Mouse (Mus musculus) neural tube, embryonic 11.5 days (tissue): ENCODE measurements around the gene Ankle2. TPM values are rescaled to one million over a fixed set of nuclear protein-coding genes. Genes with fewer than 3 reads are reported as not detected.
A peak's percentile ranks its signal among the peaks of the same experiment; 100 is the strongest.

Experiments used
- ATAC-seq: fragments of 200-750 bp; cut with Nextera tagmentation; 2 replicates; pipeline ENCODE4 v1.8.0; 2017; ENCODE audit warnings: moderate number of reproducible peaks, mild to moderate bottlenecking, moderate TSS enrichment, moderate library complexity; ENCODE audit not compliant: insufficient read depth, low FRiP score, low TSS enrichment
- DNase-seq: peaks from one replicate; pipeline ENCODE4 v3.0.0-alpha.2; 2015; ENCODE audit warnings: low spot score
- H3K27ac ChIP-seq: fragments of 300-500 bp; sonication (generic); 2 replicates; pipeline ENCODE4 v1.5.1; 2014; ENCODE audit warnings: low read depth, mild to moderate bottlenecking, low read length
- H3K27me3 ChIP-seq: fragments of 300-500 bp; sonication (generic); 2 replicates; pipeline ENCODE4 v1.6.1; 2014; ENCODE audit warnings: mild to moderate bottlenecking, low read length, mixed read lengths; ENCODE audit not compliant: control insufficient read depth, insufficient read depth
- H3K36me3 ChIP-seq: fragments of 300-500 bp; sonication (generic); 2 replicates; pipeline ENCODE4 v1.6.1; 2014; ENCODE audit warnings: mild to moderate bottlenecking, low read length, moderate library complexity, mixed read lengths; ENCODE audit not compliant: control insufficient read depth, insufficient read depth
- H3K4me1 ChIP-seq: fragments of 300-500 bp; sonication (generic); 2 replicates; pipeline ENCODE4 v1.6.1; 2014; ENCODE audit warnings: low read length, mixed read lengths; ENCODE audit not compliant: control insufficient read depth, insufficient read depth
- H3K4me2 ChIP-seq: fragments of 300-500 bp; sonication (generic); 2 replicates; pipeline ENCODE4 v1.6.1; 2014; ENCODE audit warnings: low read depth, mild to moderate bottlenecking, moderate library complexity
- H3K4me3 ChIP-seq: fragments of 300-500 bp; sonication (generic); 2 replicates; pipeline ENCODE4 v1.5.1; 2014; ENCODE audit warnings: low read depth, low read length
- H3K9ac ChIP-seq: fragments of 300-500 bp; sonication (generic); 2 replicates; pipeline ENCODE4 v1.6.1; 2014; ENCODE audit warnings: mild to moderate bottlenecking, low read length
- H3K9me3 ChIP-seq: fragments of 300-500 bp; sonication (generic); 2 replicates; pipeline ENCODE4 v1.6.1; 2016; ENCODE audit warnings: low read length; ENCODE audit not compliant: control insufficient read depth
- WGBS: fragments of 180-500 bp; shearing (Covaris S2); extraction: QIAGEN DNeasy Blood & Tissue Kit; methylation state at CpG from one replicate; pipeline ENCODE4 v1.1.7; 2014; 5-methylcytosine and 5-hydroxymethylcytosine counted together
- polyA plus RNA-seq: library from polyadenylated mRNA; unstranded; fragments of >200 nt; fragmentation: Nextera tagmentation; extraction: Ambion mirVana; gene quantifications from 2 replicates; pipeline ENCODE4 v1.2.1, GENCODE M21; 2014

The Ankle2 gene
- polyA plus RNA-seq, result 35.5 and 39.9 TPM in 2 replicates

DNA sequence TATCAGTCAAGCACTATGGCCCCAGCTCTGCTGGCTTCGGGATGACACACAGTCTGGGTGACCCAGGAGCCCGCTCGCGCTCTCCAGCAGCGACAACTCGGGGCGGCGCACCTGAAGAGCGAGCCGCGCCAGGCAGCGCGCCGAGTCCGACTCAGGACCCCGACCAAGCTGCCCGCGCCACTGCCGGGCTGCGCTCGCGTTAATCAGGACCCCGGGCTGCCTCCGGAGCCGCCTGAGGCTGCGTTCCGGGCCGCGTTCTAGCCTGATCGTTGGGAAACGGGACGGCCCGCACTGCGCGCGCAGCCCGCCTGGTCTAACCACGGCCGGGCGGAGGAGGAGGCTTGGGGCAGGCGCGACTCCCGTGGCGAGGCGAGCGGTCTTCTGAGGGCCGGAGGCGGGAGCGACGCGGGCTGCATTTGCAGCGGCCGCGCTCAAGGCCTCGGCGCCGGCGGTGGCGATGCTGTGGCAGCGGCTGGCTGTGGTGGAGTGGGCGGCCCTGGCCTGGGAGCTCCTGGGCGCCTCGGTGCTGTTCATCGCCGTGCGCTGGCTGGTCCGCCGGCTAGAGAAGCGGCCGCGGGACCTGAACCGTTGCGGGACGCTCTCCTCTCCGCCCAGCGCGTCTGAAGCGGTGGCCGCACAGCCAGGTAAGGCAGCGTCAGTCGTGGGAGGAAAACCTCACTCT lies at the start of gene Ankle2:
Ankle2 (plus strand) TSS at position 225 of the 682 bp plus-strand sequence.
- Histone ChIP-seq H3K4me3 (peak within 1 kb of the TSS; percentile 93), H3K9ac (peak within 1 kb of the TSS; percentile 92), H3K27me3 (no peaks in the 10 kb centered on the region), H3K4me1 (peaks cover 4% of the 10 kb centered on the region; the same call in 1 of the 2 replicates), H3K4me2 (peak within 1 kb of the TSS; percentile 70), H3K27ac (peak within 1 kb of the TSS; percentile 87), H3K36me3 (no peaks in the 10 kb centered on the region), H3K9me3 (no peaks in the 10 kb centered on the region)
- DNase-seq (peak; percentile 95), ATAC-seq (peak; percentile 96)
- 0% methylated on average over 76 of the region's 81 CpGs for WGBS

DNA sequence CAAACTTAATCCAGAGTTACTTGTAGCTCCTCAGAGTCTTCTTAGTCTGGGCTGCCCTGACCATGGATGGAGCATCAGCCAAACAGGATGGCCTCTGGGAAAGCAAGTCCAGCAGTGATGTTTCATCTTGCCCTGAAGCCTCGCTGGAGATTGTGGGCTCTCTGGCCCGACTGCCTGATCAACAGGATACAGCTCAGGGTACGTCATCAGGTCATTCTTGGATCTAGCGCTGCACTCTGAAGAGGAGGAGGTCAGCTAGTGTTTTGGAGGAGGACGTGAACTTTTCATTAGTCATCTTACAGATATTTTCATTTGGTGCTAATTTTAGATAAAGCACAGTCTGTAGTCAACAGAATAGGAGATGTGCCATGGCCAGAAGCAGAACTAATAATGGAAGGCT lies 49.1 kb upstream of the Ankle2 start:
- WGBS, result 94% methylated on average over 5 of the region's 5 CpGs
- Histone ChIP-seq H3K4me1 (peaks cover 7% of the 10 kb centered on the region), H3K27ac (no peak overlapping the region)

DNA sequence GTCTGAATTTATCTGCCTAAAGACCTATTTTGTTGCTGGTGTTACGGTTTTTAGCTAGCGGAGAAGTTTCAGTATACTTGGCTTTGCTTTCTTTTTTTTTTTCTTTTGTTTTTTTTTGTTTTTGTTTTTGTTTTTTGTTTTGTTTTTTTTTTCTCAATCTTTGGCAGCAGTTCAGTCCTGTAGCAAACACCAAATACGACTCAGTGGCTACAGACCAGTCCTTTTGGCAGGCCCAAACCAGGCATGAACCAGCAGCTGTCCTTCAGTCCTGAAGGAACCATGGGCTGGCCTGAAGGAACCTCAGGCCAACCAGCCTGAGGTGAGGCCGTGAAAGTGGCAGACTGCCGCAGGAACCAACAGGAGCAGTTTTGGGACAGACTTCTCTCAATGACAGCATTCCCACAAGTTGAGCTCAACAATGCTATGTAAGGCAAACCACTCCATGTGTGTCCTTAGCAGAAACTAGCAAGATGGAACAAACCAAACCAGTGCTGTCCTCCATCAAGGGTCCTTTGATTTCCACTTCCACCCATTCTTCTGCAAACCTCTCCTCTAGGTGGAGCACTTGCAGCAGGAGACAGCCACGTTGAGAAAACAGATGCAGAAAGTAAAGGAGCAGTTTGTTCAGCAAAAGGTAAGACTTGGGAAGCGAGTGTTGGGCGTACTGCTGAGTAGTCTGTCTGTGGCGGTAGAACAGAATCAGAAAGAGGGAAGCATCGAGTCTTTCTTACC lies 27.5 kb upstream of the Ankle2 start:
- WGBS, result 88% methylated on average over 10 of the region's 10 CpGs
- no peak overlapping the region for H3K4me3 ChIP-seq
- H3K27me3 ChIP-seq, result no peaks in the 10 kb centered on the region
- no peaks in the 10 kb centered on the region for H3K4me1 ChIP-seq
- no peak overlapping the region for H3K4me2 ChIP-seq
- no peak for ATAC-seq
- H3K36me3 ChIP-seq, result peaks cover 14% of the 10 kb centered on the region
- H3K9me3 ChIP-seq, result no peaks in the 10 kb centered on the region
- no peak for DNase-seq
- H3K27ac ChIP-seq, result no peak overlapping the region
- no peak overlapping the region for H3K9ac ChIP-seq

More for the DNA sequence above, 49.1 kb upstream of the Ankle2 start:
- DNase-seq (no peak), ATAC-seq (no peak)
- Histone ChIP-seq H3K9me3 (no peaks in the 10 kb centered on the region), H3K27me3 (no peaks in the 10 kb centered on the region), H3K9ac (no peak overlapping the region), H3K4me3 (no peak overlapping the region), H3K4me2 (no peak overlapping the region), H3K36me3 (peaks cover 7% of the 10 kb centered on the region; the same call in 1 of the 2 replicates)

DNA sequence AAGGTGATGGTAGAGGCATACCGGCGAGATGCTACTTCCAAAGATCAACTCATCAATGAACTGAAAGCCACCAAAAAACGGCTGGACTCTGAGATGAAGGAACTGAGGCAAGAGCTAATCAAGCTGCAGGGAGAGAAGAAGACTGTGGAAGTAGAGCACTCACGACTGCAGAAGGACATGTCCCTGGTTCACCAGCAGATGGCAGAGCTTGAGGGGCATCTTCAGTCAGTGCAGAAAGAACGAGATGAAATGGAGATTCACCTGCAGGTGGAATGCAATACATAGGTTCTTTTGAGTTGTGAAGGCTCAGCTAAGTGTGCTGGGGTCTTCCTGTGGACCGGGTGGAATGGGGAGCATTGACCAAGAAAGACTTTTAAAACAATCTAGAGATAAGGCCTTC lies 26.0 kb upstream of the Ankle2 start:
- Histone ChIP-seq H3K4me2 (no peak overlapping the region), H3K36me3 (peaks cover 19% of the 10 kb centered on the region), H3K27ac (no peak overlapping the region), H3K4me3 (no peak overlapping the region), H3K27me3 (no peaks in the 10 kb centered on the region), H3K9me3 (no peaks in the 10 kb centered on the region), H3K9ac (no peak overlapping the region), H3K4me1 (no peaks in the 10 kb centered on the region)
- ATAC-seq (no peak), DNase-seq (no peak)
- WGBS, result 81% methylated on average over 6 of the region's 6 CpGs

DNA sequence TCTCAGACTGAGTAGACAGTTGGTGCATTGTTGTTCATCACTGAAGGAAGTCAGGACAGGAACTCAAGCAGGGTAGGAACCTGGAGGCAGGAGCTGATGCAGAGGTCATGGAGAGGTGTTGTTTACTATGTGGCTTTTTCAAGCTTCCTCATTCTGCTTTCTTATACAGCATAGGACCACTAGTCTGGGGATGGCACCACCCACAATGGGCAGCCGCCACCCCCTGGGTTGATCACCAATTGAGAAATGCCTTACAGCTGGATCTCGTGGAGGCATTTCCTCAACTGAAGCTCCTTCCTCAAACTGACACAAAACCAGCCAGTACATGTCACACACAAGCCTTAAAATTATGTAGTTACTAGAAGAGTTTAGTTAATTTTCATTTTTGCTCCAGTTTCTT lies 19.5 kb upstream of the Ankle2 start:
- H3K36me3 ChIP-seq, result peaks cover 13% of the 10 kb centered on the region
- no peak overlapping the region for H3K9ac ChIP-seq
- no peaks in the 10 kb centered on the region for H3K27me3 ChIP-seq
- WGBS, result 84% methylated on average over 2 of the region's 2 CpGs
- no peak overlapping the region for H3K27ac ChIP-seq
- ATAC-seq (no peak), DNase-seq (no peak)
- no peak overlapping the region for H3K4me3 ChIP-seq
- no peak overlapping the region for H3K4me2 ChIP-seq
- no peaks in the 10 kb centered on the region for H3K4me1 ChIP-seq
- H3K9me3 ChIP-seq, result no peaks in the 10 kb centered on the region

DNA sequence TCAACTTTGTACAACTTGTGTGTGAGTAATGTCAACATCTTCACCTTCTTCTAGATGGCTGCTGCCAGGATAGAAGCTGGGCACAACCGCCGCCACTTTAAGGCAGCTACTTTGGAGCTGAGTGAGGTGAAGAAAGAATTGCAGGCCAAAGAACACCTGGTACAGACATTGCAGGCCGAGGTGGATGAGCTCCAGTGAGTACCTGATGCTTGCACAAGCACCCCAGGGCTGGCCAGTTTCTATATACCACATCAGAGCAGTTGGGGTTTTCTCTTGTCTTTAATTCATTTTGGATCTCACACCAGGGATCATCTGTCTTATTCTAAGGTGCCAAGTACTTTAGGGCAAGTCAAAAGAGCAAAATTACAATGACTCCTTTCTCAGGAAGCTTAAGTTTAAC lies 14.0 kb upstream of the Ankle2 start:
- no peaks in the 10 kb centered on the region for H3K4me1 ChIP-seq
- H3K27ac ChIP-seq, result no peak overlapping the region
- no peak for ATAC-seq
- no peak overlapping the region for H3K9ac ChIP-seq
- H3K27me3 ChIP-seq, result no peaks in the 10 kb centered on the region
- peaks cover 11% of the 10 kb centered on the region for H3K36me3 ChIP-seq
- WGBS, result 94% methylated on average over 3 of the region's 3 CpGs
- DNase-seq, result no peak
- no peak overlapping the region for H3K4me2 ChIP-seq
- no peak overlapping the region for H3K4me3 ChIP-seq
- H3K9me3 ChIP-seq, result no peaks in the 10 kb centered on the region

DNA sequence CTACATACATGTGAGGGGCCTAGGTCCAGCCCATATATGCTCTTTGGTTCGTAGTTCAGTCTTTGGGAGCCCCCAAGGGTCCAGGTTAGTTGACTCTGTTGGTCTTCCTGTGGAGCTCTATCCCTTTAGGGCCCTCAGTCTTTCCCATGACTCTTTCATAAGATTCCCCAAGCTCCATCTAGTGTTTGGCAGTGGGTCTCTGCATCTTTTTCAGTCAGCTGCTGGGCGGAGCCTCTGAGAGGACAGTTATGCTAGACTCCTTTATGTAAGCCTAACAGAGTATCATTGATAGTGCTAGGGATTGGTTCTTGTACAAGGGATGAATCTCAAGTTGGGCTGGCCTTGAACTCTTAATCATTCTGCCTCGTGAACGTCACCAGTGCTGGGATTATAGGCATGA lies 10.5 kb upstream of the Ankle2 start:
- H3K36me3 ChIP-seq, result peaks cover 9% of the 10 kb centered on the region

DNA sequence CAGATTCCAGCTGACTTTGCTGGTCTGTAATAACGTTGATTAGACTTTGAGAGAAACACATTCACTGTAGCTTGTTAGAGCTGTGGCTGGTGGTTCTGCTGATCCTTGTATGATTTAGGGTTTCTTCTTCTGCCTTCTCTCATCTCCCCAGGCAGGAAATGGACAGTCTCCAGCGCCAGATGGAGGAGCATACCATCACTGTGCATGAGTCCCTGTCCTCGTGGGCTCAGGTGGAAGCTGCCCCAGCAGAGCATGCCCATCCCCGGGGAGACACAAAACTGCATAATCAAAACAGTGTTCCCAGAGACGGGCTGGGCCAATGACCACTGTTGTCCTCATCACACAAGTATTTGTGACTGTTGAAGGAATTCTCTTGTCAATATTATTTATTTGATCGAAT lies 8.0 kb upstream of the Ankle2 start:
- WGBS, result 86% methylated on average over 6 of the region's 6 CpGs
- Histone ChIP-seq H3K9me3 (no peaks in the 10 kb centered on the region), H3K9ac (no peak overlapping the region), H3K36me3 (peaks cover 2% of the 10 kb centered on the region), H3K27me3 (no peaks in the 10 kb centered on the region), H3K27ac (no peak overlapping the region), H3K4me3 (no peak overlapping the region), H3K4me2 (no peak overlapping the region), H3K4me1 (no peaks in the 10 kb centered on the region)
- DNase-seq (no peak), ATAC-seq (no peak)

More for the DNA sequence above, 10.5 kb upstream of the Ankle2 start:
- Histone ChIP-seq H3K27ac (no peak overlapping the region), H3K9ac (no peak overlapping the region), H3K4me1 (no peaks in the 10 kb centered on the region), H3K27me3 (no peaks in the 10 kb centered on the region), H3K4me2 (no peak overlapping the region), H3K4me3 (no peak overlapping the region), H3K9me3 (no peaks in the 10 kb centered on the region)
- DNase-seq (no peak), ATAC-seq (no peak)
- WGBS, result 92% methylated on average over 4 of the region's 4 CpGs

DNA sequence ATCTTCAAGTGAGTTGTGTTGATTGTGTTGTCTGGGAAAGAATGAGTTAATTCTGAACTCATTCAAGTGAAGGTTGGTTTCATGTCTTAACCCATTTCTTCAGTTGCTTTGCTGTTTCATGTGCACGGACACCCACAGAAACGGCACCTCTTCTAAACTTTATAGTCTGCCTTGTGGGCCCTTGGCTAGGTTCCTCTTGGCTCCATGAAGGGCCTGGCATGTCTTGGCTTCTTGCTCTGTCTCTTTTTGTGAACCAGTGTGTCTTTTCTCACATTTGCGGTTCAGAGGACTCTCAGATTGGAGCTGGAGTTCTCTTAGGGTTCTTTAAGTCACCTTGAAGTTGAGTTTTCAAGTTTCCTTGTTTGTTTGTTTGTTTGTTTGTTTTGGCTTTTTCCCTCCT lies 5.7 kb upstream of the Ankle2 start:
- DNase-seq (no peak), ATAC-seq (no peak)
- Histone ChIP-seq H3K9me3 (no peaks in the 10 kb centered on the region), H3K36me3 (peaks cover 2% of the 10 kb centered on the region; the same call in 1 of the 2 replicates), H3K4me1 (peaks cover 1% of the 10 kb centered on the region; the same call in 1 of the 2 replicates), H3K27me3 (no peaks in the 10 kb centered on the region), H3K4me2 (no peak overlapping the region), H3K4me3 (no peak overlapping the region), H3K27ac (no peak overlapping the region), H3K9ac (no peak overlapping the region)
- WGBS, result 88% methylated on average over 3 of the region's 3 CpGs
